Mouse (Mus musculus): ENCODE results near the gene Zfp292. TPM values are rescaled to one million over a fixed set of nuclear protein-coding genes. Genes with fewer than 3 reads are reported as not detected.

Zfp292 gene
- total and polyA plus RNA-seq, 2 experiments from 2014 or later, result 18.9 to 36.5 TPM

GRCm38 (mm10) chr4:34801166-34802034 is 81.4 kb downstream of the Zfp292 start:
- Histone ChIP-seq H3K4me2 (ENCODE audit: low read depth, low read length, poor library complexity, severe bottlenecking) (no peak overlapping the region), H3K27ac (ENCODE audit: low read depth, low read length) (no peak overlapping the region), H3K4me3 (ENCODE audit: low read depth, low read length) (no peak overlapping the region), H3K9ac (replicated peaks; ENCODE audit: low read length, poor library complexity, severe bottlenecking) (no peak overlapping the region), H3K9me3 (ENCODE audit: low read length) (no peaks in the 10 kb centered on the region), H3K4me1 (ENCODE audit: insufficient read depth, low read length) (no peaks in the 10 kb centered on the region), H3K36me3 (ENCODE audit: insufficient read depth, low read length) (peaks cover 12% of the 10 kb centered on the region; the same call in 1 of the 2 replicates), H3K27me3 (ENCODE audit: insufficient read depth, low read length) (no peaks in the 10 kb centered on the region)
- no peak for TF ChIP-seq CTCF (IDR thresholded peaks at IDR 0.05)
- WGBS, result 85% methylated on average over 14 of the region's 14 CpGs
- peak; percentile 17 for DNase-seq (ENCODE audit: low spot score)
- no peak for ATAC-seq (ENCODE audit: low FRiP score)

GRCm38 (mm10) chr4:34798005-34798404 is 84.8 kb downstream of the Zfp292 start:
- Histone ChIP-seq H3K4me2 (ENCODE audit: low read depth, low read length, poor library complexity, severe bottlenecking) (no peak overlapping the region), H3K9ac (replicated peaks; ENCODE audit: low read length, poor library complexity, severe bottlenecking) (no peak overlapping the region), H3K36me3 (ENCODE audit: insufficient read depth, low read length) (no peaks in the 10 kb centered on the region), H3K9me3 (ENCODE audit: low read length) (no peaks in the 10 kb centered on the region), H3K27ac (ENCODE audit: low read depth, low read length) (no peak overlapping the region), H3K4me1 (ENCODE audit: insufficient read depth, low read length) (no peaks in the 10 kb centered on the region), H3K4me3 (ENCODE audit: low read depth, low read length) (no peak overlapping the region), H3K27me3 (ENCODE audit: insufficient read depth, low read length) (no peaks in the 10 kb centered on the region)
- WGBS, result 96% methylated on average over 2 of the region's 2 CpGs
- TF ChIP-seq CTCF (IDR thresholded peaks at IDR 0.05), result no peak
- DNase-seq (ENCODE audit: low spot score) (no peak), ATAC-seq (ENCODE audit: low FRiP score) (no peak)

GRCm38 (mm10) chr4:34797294-34797983 is 85.3 kb downstream of the Zfp292 start:
- Histone ChIP-seq H3K4me1 (ENCODE audit: insufficient read depth, low read length) (no peaks in the 10 kb centered on the region), H3K4me3 (ENCODE audit: low read depth, low read length) (no peak overlapping the region), H3K27ac (ENCODE audit: low read depth, low read length) (no peak overlapping the region), H3K27me3 (ENCODE audit: insufficient read depth, low read length) (no peaks in the 10 kb centered on the region), H3K36me3 (ENCODE audit: insufficient read depth, low read length) (no peaks in the 10 kb centered on the region), H3K9me3 (ENCODE audit: low read length) (no peaks in the 10 kb centered on the region), H3K9ac (replicated peaks; ENCODE audit: low read length, poor library complexity, severe bottlenecking) (no peak overlapping the region), H3K4me2 (ENCODE audit: low read depth, low read length, poor library complexity, severe bottlenecking) (no peak overlapping the region)
- WGBS, result 83% methylated on average over 8 of the region's 8 CpGs
- no peak for TF ChIP-seq CTCF (IDR thresholded peaks at IDR 0.05)
- ATAC-seq (ENCODE audit: low FRiP score), result no peak
- no peak for DNase-seq (ENCODE audit: low spot score)

- no peaks in the 10 kb centered on the region for H3K4me1 ChIP-seq (ENCODE audit: insufficient read depth, low read length)
- H3K27me3 ChIP-seq (ENCODE audit: insufficient read depth, low read length), result no peaks in the 10 kb centered on the region
- H3K9me3 ChIP-seq (ENCODE audit: low read length), result no peaks in the 10 kb centered on the region
- H3K4me3 ChIP-seq (ENCODE audit: low read depth, low read length), result no peak overlapping the region
- no peak for TF ChIP-seq CTCF (IDR thresholded peaks at IDR 0.05)
- no peak for DNase-seq (ENCODE audit: low spot score)
- WGBS, result 74% methylated on average over 5 of the region's 5 CpGs
- H3K9ac ChIP-seq (replicated peaks; ENCODE audit: low read length, poor library complexity, severe bottlenecking), result no peak overlapping the region
- no peak overlapping the region for H3K27ac ChIP-seq (ENCODE audit: low read depth, low read length)
- H3K4me2 ChIP-seq (ENCODE audit: low read depth, low read length, poor library complexity, severe bottlenecking), result no peak overlapping the region
- no peak for ATAC-seq (ENCODE audit: low FRiP score)
- H3K36me3 ChIP-seq (ENCODE audit: insufficient read depth, low read length), result no peaks in the 10 kb centered on the region
Observed at GRCm38 (mm10) chr4:34796294-34796693, 86.5 kb downstream of the Zfp292 start.

- no peak overlapping the region for H3K27ac ChIP-seq (ENCODE audit: low read depth, low read length)
- no peak overlapping the region for H3K9ac ChIP-seq (replicated peaks; ENCODE audit: low read length, poor library complexity, severe bottlenecking)
- no peak overlapping the region for H3K4me2 ChIP-seq (ENCODE audit: low read depth, low read length, poor library complexity, severe bottlenecking)
- no peaks in the 10 kb centered on the region for H3K36me3 ChIP-seq (ENCODE audit: insufficient read depth, low read length)
- ATAC-seq (ENCODE audit: low FRiP score) (no peak), DNase-seq (ENCODE audit: low spot score) (no peak)
- no peaks in the 10 kb centered on the region for H3K27me3 ChIP-seq (ENCODE audit: insufficient read depth, low read length)
- H3K4me1 ChIP-seq (ENCODE audit: insufficient read depth, low read length), result no peaks in the 10 kb centered on the region
- 84% methylated on average over 3 of the region's 3 CpGs for WGBS
- H3K9me3 ChIP-seq (ENCODE audit: low read length), result no peaks in the 10 kb centered on the region
- no peak overlapping the region for H3K4me3 ChIP-seq (ENCODE audit: low read depth, low read length)
- no peak for TF ChIP-seq CTCF (IDR thresholded peaks at IDR 0.05)
Observed at GRCm38 (mm10) chr4:34786476-34786875, 96.3 kb downstream of the Zfp292 start.

GRCm38 (mm10) chr4:34785646-34786045 is 97.1 kb downstream of the Zfp292 start:
- ATAC-seq (ENCODE audit: low FRiP score), result no peak

More at GRCm38 (mm10) chr4:34785646-34786045, 97.1 kb downstream of the Zfp292 start:
- Histone ChIP-seq H3K9me3 (ENCODE audit: low read length) (no peaks in the 10 kb centered on the region), H3K4me2 (ENCODE audit: low read depth, low read length, poor library complexity, severe bottlenecking) (no peak overlapping the region), H3K4me3 (ENCODE audit: low read depth, low read length) (no peak overlapping the region), H3K27me3 (ENCODE audit: insufficient read depth, low read length) (no peaks in the 10 kb centered on the region), H3K4me1 (ENCODE audit: insufficient read depth, low read length) (no peaks in the 10 kb centered on the region), H3K27ac (ENCODE audit: low read depth, low read length) (no peak overlapping the region), H3K9ac (replicated peaks; ENCODE audit: low read length, poor library complexity, severe bottlenecking) (no peak overlapping the region), H3K36me3 (ENCODE audit: insufficient read depth, low read length) (no peaks in the 10 kb centered on the region)
- TF ChIP-seq CTCF (IDR thresholded peaks at IDR 0.05), result no peak
- DNase-seq (ENCODE audit: low spot score), result no peak
- 97% methylated on average over 2 of the region's 2 CpGs for WGBS

Data from midbrain, postnatal 0 days (tissue).